Mouse (Mus musculus): ENCODE data around the gene Cttn.

Gene Cttn

GRCm38 (mm10) chr7:144417644-144418343, 53.0 kb downstream of the Cttn start:
- POLR2A ChIA-PET, result interaction anchor here in 1 of 4 experiments (0.6 to 1.0 kb wide), 2 partner anchors 10 to 204 kb away, joined by 3 to 4 read pairs; no protein-coding TSS in a partner anchor
- CTCF ChIA-PET, result interaction anchor here in 3 of 4 experiments (0.8 to 1.0 kb wide), 4 partner anchors 10 to 345 kb away, joined by 3 to 4 read pairs (median 3); no protein-coding TSS in a partner anchor

GRCm38 (mm10) chr7:144417234-144417633, 53.6 kb downstream of the Cttn start:
- ChIA-PET CTCF (interaction anchor here in 3 of 4 experiments (0.8 to 2.0 kb wide), 5 partner anchors 8 to 345 kb away, joined by 3 to 5 read pairs (median 3); no protein-coding TSS in a partner anchor), POLR2A (interaction anchor here in 1 of 4 experiments (1.0 kb wide), 1 partner anchor 203 kb away, joined by 3 read pairs; no protein-coding TSS in a partner anchor)

GRCm38 (mm10) chr7:144415795-144416194, 55.0 kb downstream of the Cttn start:
- ChIA-PET CTCF (interaction anchor here in 2 of 4 experiments (0.6 to 2.0 kb wide), 8 partner anchors 10 to 588 kb away, joined by 3 to 5 read pairs (median 4); no protein-coding TSS in a partner anchor), POLR2A (no interaction called here)

- POLR2A ChIA-PET, result no interaction called here
Measured at GRCm38 (mm10) chr7:144414632-144415031, 56.2 kb downstream of the Cttn start.

GRCm38 (mm10) chr7:144411967-144412906, 58.6 kb downstream of the Cttn start:
- CTCF ChIA-PET, result interaction anchor here in 3 of 4 experiments (0.6 to 1.4 kb wide), 7 partner anchors 15 to 627 kb away, joined by 3 to 6 read pairs (median 3); no protein-coding TSS in a partner anchor

More at GRCm38 (mm10) chr7:144414632-144415031, 56.2 kb downstream of the Cttn start:
- CTCF ChIA-PET, result interaction anchor here in 2 of 4 experiments (1.0 to 1.3 kb wide), 4 partner anchors 13 to 340 kb away, joined by 3 to 5 read pairs (median 4); no protein-coding TSS in a partner anchor

GRCm38 (mm10) chr7:144409682-144410081, 61.1 kb downstream of the Cttn start:
- ChIA-PET POLR2A (no interaction called here), CTCF (no interaction called here)

More at GRCm38 (mm10) chr7:144411967-144412906, 58.6 kb downstream of the Cttn start:
- POLR2A ChIA-PET, result interaction anchor here (0.5 to 1.3 kb wide), 6 partner anchors 13 to 1355 kb away, joined by 3 to 4 read pairs (median 3); no protein-coding TSS in a partner anchor

- ChIA-PET POLR2A (interaction anchor here in 1 of 4 experiments (0.5 kb wide), 1 partner anchor 174 kb away, joined by 3 read pairs; the partner anchor contains the start of gene Fadd), CTCF (no interaction called here)
Measured at GRCm38 (mm10) chr7:144408464-144409000, 62.3 kb downstream of the Cttn start.

GRCm38 (mm10) chr7:144407675-144408074, 63.1 kb downstream of the Cttn start:
- CTCF ChIA-PET, result interaction anchor here in 2 of 4 experiments (0.9 kb wide), 2 partner anchors 191 to 200 kb away, joined by 3 read pairs; no protein-coding TSS in a partner anchor
- POLR2A ChIA-PET, result interaction anchor here in 1 of 4 experiments (0.5 kb wide), 1 partner anchor 174 kb away, joined by 3 read pairs; the partner anchor contains the start of gene Fadd

GRCm38 (mm10) chr7:144402492-144402891, 68.3 kb downstream of the Cttn start:
- ChIA-PET POLR2A (no interaction called here), CTCF (no interaction called here)

- POLR2A ChIA-PET, result no interaction called here
- CTCF ChIA-PET, result interaction anchor here in 2 of 4 experiments (0.5 to 2.1 kb wide), 5 partner anchors 139 to 1854 kb away, joined by 4 to 7 read pairs (median 5); no protein-coding TSS in a partner anchor
Measured at GRCm38 (mm10) chr7:144391727-144392126, 79.1 kb downstream of the Cttn start.

GRCm38 (mm10) chr7:144390676-144391075, 80.1 kb downstream of the Cttn start:
- CTCF ChIA-PET, result interaction anchor here in 2 of 4 experiments (0.6 to 2.1 kb wide), 3 partner anchors 174 to 666 kb away, joined by 3 to 7 read pairs (median 4); no protein-coding TSS in a partner anchor
- POLR2A ChIA-PET, result interaction anchor here in 1 of 4 experiments (0.6 to 0.8 kb wide), 2 partner anchors 24 to 549 kb away, joined by 3 read pairs; partner anchors contain the start of gene Ccnd1

- POLR2A ChIA-PET, result interaction anchor here in 2 of 4 experiments (0.5 to 0.6 kb wide), 2 partner anchors 354 to 417 kb away, joined by 3 read pairs; no protein-coding TSS in a partner anchor
Measured at GRCm38 (mm10) chr7:144389704-144390103, 81.1 kb downstream of the Cttn start.

GRCm38 (mm10) chr7:144387537-144387936, 83.3 kb downstream of the Cttn start:
- ChIA-PET CTCF (interaction anchor here (0.6 to 1.5 kb wide), 16 partner anchors 9 to 436 kb away, joined by 3 to 15 read pairs (median 4); no protein-coding TSS in a partner anchor), POLR2A (no interaction called here)

More at GRCm38 (mm10) chr7:144389704-144390103, 81.1 kb downstream of the Cttn start:
- CTCF ChIA-PET, result interaction anchor here in 3 of 4 experiments (0.6 to 2.1 kb wide), 4 partner anchors 101 to 334 kb away, joined by 4 to 7 read pairs (median 6); no protein-coding TSS in a partner anchor
